Mouse (Mus musculus) lung, adult 2 months (tissue): ENCODE data around the gene Ap5s1. TPM values are rescaled to one million over a fixed set of nuclear protein-coding genes. Genes with fewer than 3 reads are reported as not detected.
A peak's percentile ranks its signal among the peaks of the same experiment; 100 is the strongest.

Source experiments
- DNase-seq: peaks from one replicate; pipeline ENCODE4 v3.0.0; 2022
- H3K4me1 ChIP-seq: fragments of 200-500 bp; 2 replicates; pipeline ENCODE4 v1.6.1; 2011; ENCODE audit warnings: low read length; ENCODE audit not compliant: control insufficient read depth, insufficient read depth
- H3K4me3 ChIP-seq: fragments of 200-500 bp; replicated peaks from 2 replicates; pipeline ENCODE3; 2011; ENCODE audit warnings: low read depth, mild to moderate bottlenecking, control low read depth, low read length; ENCODE audit errors: extremely low read depth
- CTCF ChIP-seq: fragments of 200-500 bp; IDR thresholded peaks from 2 replicates; pipeline ENCODE4 v1.5.1; 2011; ENCODE audit warnings: mild to moderate bottlenecking, low read length, control low read depth; ENCODE audit not compliant: insufficient read depth
- POLR2A ChIP-seq: fragments of 200-500 bp; IDR thresholded peaks from 2 replicates; pipeline ENCODE4 v1.6.1; 2011; ENCODE audit warnings: low read depth, mild to moderate bottlenecking, control low read depth, low read length, borderline replicate concordance; ENCODE audit errors: extremely low read depth
- WGBS: fragments of 180-500 bp; shearing (Covaris S2); methylation state at CpG from one replicate; pipeline ENCODE4 v1.1.7; 2018; 5-methylcytosine and 5-hydroxymethylcytosine counted together
- polyA plus RNA-seq: library from polyadenylated mRNA; depleted of rRNA; stranded (reverse); fragments of >200 nt; gene quantifications from 2 replicates; pipeline ENCODE4 v1.2.3, GENCODE M21; 2012; rRNA removed

Gene Ap5s1
- polyA plus RNA-seq, 1 experiment: 46.4 TPM

GRCm38 (mm10) chr2:131260544-131261307 lies 53.8 kb downstream of the Ap5s1 start:
- H3K4me1 ChIP-seq: peaks cover 7% of the 10 kb centered on the region
- TF ChIP-seq CTCF (no peak), POLR2A (no peak)
- 55% methylated on average over 9 of the region's 9 CpGs for WGBS
- DNase-seq: no peak
- no peak overlapping the region for H3K4me3 ChIP-seq

DNA sequence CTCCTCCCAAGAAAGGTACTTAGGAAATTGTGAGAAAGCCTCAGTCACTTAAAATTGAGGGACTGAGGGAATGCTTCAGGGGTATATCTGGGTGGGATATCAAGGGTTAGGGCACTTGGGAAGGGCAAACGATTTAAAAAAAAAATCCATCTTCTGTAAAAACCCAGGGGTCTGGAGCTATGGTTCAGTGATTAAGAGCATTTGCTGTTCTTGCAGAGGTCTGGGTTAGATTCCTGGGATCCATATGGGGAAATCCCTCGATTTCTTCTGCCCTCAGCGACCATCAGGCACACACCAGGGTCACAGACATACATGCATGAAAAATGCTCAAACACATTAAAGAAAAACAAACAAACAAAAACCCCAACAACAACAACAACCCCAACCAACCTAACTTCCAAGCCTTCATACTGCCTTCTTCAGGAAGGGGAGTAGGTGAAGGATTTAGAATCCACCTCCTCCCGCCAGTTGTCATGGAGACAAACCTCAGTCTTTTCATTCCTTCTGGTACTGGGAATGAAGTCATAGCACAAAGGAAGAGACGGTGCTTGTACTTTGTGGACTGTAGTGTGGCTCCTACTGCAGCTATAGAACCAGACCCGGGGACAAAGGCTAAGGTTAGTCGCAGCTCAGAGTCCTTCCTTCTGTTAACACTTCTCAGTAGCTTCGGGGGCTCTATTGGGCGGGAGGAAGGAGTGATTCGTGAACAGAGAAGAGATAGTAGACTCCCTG lies 54.8 kb downstream of the Ap5s1 start:
- WGBS: 5% methylated on average over 10 of the region's 10 CpGs
- peak overlapping the region; percentile 85 for H3K4me3 ChIP-seq
- no peak for DNase-seq
- H3K4me1 ChIP-seq: peaks cover 7% of the 10 kb centered on the region
- TF ChIP-seq CTCF (no peak), POLR2A (no peak)

DNA sequence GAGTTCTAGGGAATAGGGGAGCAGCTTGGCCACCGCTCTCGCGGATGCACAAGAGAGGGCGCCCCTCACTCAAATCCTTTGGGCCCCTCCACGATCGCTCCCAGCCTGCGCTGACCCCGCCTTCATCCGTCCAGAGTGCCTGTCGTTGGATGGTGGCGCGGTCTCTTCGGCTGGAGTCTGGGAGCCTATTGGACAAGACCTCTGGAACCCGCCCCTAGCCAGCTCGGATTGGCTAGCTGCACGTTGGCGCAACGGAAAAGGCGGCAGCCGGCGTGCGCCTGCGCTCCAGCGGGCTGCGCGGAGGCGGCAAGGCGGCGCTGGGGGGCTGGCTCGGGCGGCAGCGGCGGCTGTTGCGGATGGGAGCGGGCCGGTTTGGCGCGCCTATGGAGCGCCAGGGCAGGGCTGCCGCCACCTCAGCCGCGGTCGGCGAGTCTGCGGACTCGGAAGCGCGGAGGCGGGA lies 55.4 kb downstream of the Ap5s1 start, which contains the start of gene Pank2:
Pank2 (plus strand) TSS at position 283 of the 460 bp plus-strand sequence.
- WGBS: under 1% methylated on average over 49 of the region's 49 CpGs
- TF ChIP-seq POLR2A (peak; percentile 83; the same call in 1 of the 2 replicates), CTCF (no peak)
- Histone ChIP-seq H3K4me3 (peak within 1 kb of the TSS; percentile 91), H3K4me1 (peaks cover 7% of the 10 kb centered on the region)
- DNase-seq: peak; percentile 96

Other genes starting within 250 kb of the Ap5s1 start
- 7.3 and 10.9 TPM in 2 replicates for gene Gfra4, start 164.0 kb upstream of the Ap5s1 start, polyA plus RNA-seq
- 28.8 and 34.5 TPM in 2 replicates for gene Adam33, start 143.3 kb upstream of the Ap5s1 start, polyA plus RNA-seq
- gene Siglec1, start 120.3 kb upstream of the Ap5s1 start, polyA plus RNA-seq: 14.7 and 18.5 TPM in 2 replicates
- 56.2 and 58.3 TPM in 2 replicates for gene Hspa12b, start 79.8 kb upstream of the Ap5s1 start, polyA plus RNA-seq
- not detected in 2 replicates for gene Gm11037, start 73.6 kb upstream of the Ap5s1 start, polyA plus RNA-seq
- gene 1700037H04Rik, start 47.0 kb upstream of the Ap5s1 start, polyA plus RNA-seq: 67.6 and 76.4 TPM in 2 replicates
- 131 and 138 TPM in 2 replicates for gene Cenpb, start 27.0 kb upstream of the Ap5s1 start, polyA plus RNA-seq
- gene Cdc25b, start 20.1 kb upstream of the Ap5s1 start, polyA plus RNA-seq: 34.5 and 39.1 TPM in 2 replicates
- gene Spef1, start 19.8 kb upstream of the Ap5s1 start, polyA plus RNA-seq: 16.6 and 19.2 TPM in 2 replicates
- gene Mavs, start 27.0 kb downstream of the Ap5s1 start, polyA plus RNA-seq: 49.8 and 59.7 TPM in 2 replicates
- gene Pank2, start 55.4 kb downstream of the Ap5s1 start, polyA plus RNA-seq: 12.7 and 16.1 TPM in 2 replicates
- 2.1 and 3.6 TPM in 2 replicates for gene Rnf24, start 145.8 kb downstream of the Ap5s1 start, polyA plus RNA-seq